Mouse (Mus musculus) retina, postnatal 1 day (tissue): ENCODE measurements around the gene Armc6.
"Not testable (repeated sequence)": the region's sequence is repeated elsewhere in the genome, so short reads cannot be mapped to it uniquely, and the experiment has no call there.

Experiments
- DNase-seq: peaks from one replicate; pipeline ENCODE4 v3.0.0-alpha.2; 2012

Gene Armc6

GRCm38 (mm10) chr8:70227997-70228396 lies 6.3 kb downstream of the Armc6 start:
- peak; percentile 57 for DNase-seq

GRCm38 (mm10) chr8:70223341-70223740 lies 10.9 kb downstream of the Armc6 start:
- peak; percentile 48 for DNase-seq

GRCm38 (mm10) chr8:70222041-70222440 lies 12.2 kb downstream of the Armc6 start:
- DNase-seq = no peak

- no peak for DNase-seq
These were observed 13.4 kb downstream of the Armc6 start for GRCm38 (mm10) chr8:70220911-70221310.

- no peak for DNase-seq
These were observed 13.9 kb downstream of the Armc6 start for GRCm38 (mm10) chr8:70220236-70220840.

GRCm38 (mm10) chr8:70219107-70219684 lies 15.1 kb downstream of the Armc6 start:
- no peak for DNase-seq

GRCm38 (mm10) chr8:70217441-70217840 lies 16.8 kb downstream of the Armc6 start:
- DNase-seq = no peak

- DNase-seq = no peak
These were observed 17.7 kb downstream of the Armc6 start for GRCm38 (mm10) chr8:70216566-70216965.

- not testable (repeated sequence) for DNase-seq
These were observed 18.1 kb downstream of the Armc6 start for GRCm38 (mm10) chr8:70216161-70216560.

- DNase-seq = no peak
These were observed 19.2 kb downstream of the Armc6 start for GRCm38 (mm10) chr8:70215092-70215491.

- no peak for DNase-seq
These were observed 19.9 kb downstream of the Armc6 start for GRCm38 (mm10) chr8:70214411-70214810.

- peak; percentile 100 for DNase-seq
These were observed 21.9 kb downstream of the Armc6 start, which contains the start of gene Slc25a42 for GRCm38 (mm10) chr8:70212112-70213055. Gene Slc25a42 (minus strand): TSS chr8:70212305.

GRCm38 (mm10) chr8:70211726-70212111 lies 22.5 kb downstream of the Armc6 start:
- no peak for DNase-seq

- DNase-seq = no peak
These were observed 23.0 kb downstream of the Armc6 start for GRCm38 (mm10) chr8:70211275-70211674.

- DNase-seq = no peak
These were observed 23.7 kb downstream of the Armc6 start for GRCm38 (mm10) chr8:70210538-70210937.

- DNase-seq = no peak
These were observed 26.1 kb downstream of the Armc6 start for GRCm38 (mm10) chr8:70208130-70208529.

GRCm38 (mm10) chr8:70204757-70205156 lies 29.5 kb downstream of the Armc6 start:
- no peak for DNase-seq

GRCm38 (mm10) chr8:70203072-70203471 lies 31.2 kb downstream of the Armc6 start:
- no peak for DNase-seq

GRCm38 (mm10) chr8:70201417-70201816 lies 32.8 kb downstream of the Armc6 start:
- DNase-seq = no peak

GRCm38 (mm10) chr8:70200098-70200681 lies 34.1 kb downstream of the Armc6 start:
- peak; percentile 53 for DNase-seq

- DNase-seq = no peak
These were observed 36.7 kb downstream of the Armc6 start for GRCm38 (mm10) chr8:70197603-70198002.

- no peak for DNase-seq
These were observed 38.5 kb downstream of the Armc6 start for GRCm38 (mm10) chr8:70195762-70196161.

- no peak for DNase-seq
These were observed 40.1 kb downstream of the Armc6 start for GRCm38 (mm10) chr8:70194191-70194590.
